In the genomic region with DNA sequence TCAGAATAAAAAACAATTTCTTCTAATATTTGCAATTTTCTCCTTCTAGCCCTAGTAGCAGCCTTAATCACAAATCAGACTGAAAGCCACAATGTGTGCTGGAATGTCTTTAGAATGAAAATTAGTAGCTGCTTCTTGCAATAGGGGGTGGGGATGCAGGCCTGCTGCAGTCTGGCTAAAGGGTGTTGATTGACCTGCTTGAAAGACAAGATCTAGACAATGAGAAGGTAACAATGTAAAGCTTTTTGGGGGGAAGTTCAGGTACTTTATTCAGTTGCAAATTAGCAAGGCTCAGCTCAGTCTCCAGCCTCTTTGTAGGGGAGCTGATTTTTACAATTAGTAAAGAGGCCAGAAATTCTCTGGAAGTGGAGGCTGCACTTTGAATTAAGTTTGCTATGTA, we compare ENCODE assay signal across 27 mouse cellular contexts. TPM values are rescaled to one million over a fixed set of nuclear protein-coding genes. Genes with fewer than 3 reads are reported as not detected.
DNase-seq lines count a peak whose midpoint lies in the region; ATAC-seq lines count a peak whose summit lies in the region.
"Had no signal": no experiment of that assay in that cellular context is flagged by ENCODE, and none has a peak within 500 bp of the region (broad histone marks: within the 10 kb centered on the region; RNA-seq: fewer than 3 reads in every experiment).

No protein-coding gene starts in this region.

- H3K4me3 ChIP-seq in midbrain, embryonic 14.5 days (replicated peaks; ENCODE audit: low read depth, low read length), result no peak overlapping the region

- DNase-seq in testis, postnatal 14 days (ENCODE audit: low spot score), result peak; percentile 3
- no peak for DNase-seq in testis, postnatal 10 days (ENCODE audit: low spot score)
- peak; percentile 56 for DNase-seq in ES-CJ7 (ENCODE audit: low read depth, low spot score)
- peak; percentile 52 for DNase-seq in R1 (ENCODE audit: low read depth, low spot score)
- peak; percentile 11 for DNase-seq in ZHBTc4 (ENCODE audit: low read depth, low spot score)
- DNase-seq in midbrain, embryonic 14.5 days, result no peak
- no peak for DNase-seq in lung, postnatal 14 days
- DNase-seq in spleen, postnatal 4 days (ENCODE audit: low spot score in 2 of 2), result no peak
- DNase-seq: adrenal gland, adult 2 months; adrenal gland, adult 8-10 months; adrenal gland, postnatal 10 days; adrenal gland, postnatal 14 days; adrenal gland, postnatal 25 days; adrenal gland, postnatal 36 days; B cell, adult 2 months; cerebellum, adult 11 months; cerebellum, adult 11-12 months; cerebellum, adult 18-20 months; cerebellum, adult 2 months; cerebellum, adult 8-10 months had no signal

- H3K27ac ChIP-seq in midbrain, embryonic 14.5 days (replicated peaks; ENCODE audit: low read depth, low read length), result no peak overlapping the region

- ATAC-seq in midbrain, embryonic 14.5 days (ENCODE audit: low FRiP score, low TSS enrichment), result no peak
- ATAC-seq: activated CD4-positive, CD25-positive, alpha-beta regulatory T cell, adult 4 months; CD4-positive, CD25-positive, alpha-beta regulatory T cell, adult 4 months; Patski had no signal

- H3K36me3 ChIP-seq in midbrain, embryonic 14.5 days (ENCODE audit: control insufficient read depth, insufficient read depth, low read length), result no peaks in the 10 kb centered on the region
- H3K36me3 ChIP-seq: G1E had no signal

- H3K4me2 ChIP-seq in midbrain, embryonic 14.5 days (ENCODE audit: low read length), result no peak overlapping the region

- H3K4me1 ChIP-seq in midbrain, embryonic 14.5 days (ENCODE audit: control insufficient read depth, insufficient read depth, low read length), result no peaks in the 10 kb centered on the region

- peaks cover 6% of the 10 kb centered on the region; the same call in 1 of the 2 replicates for H3K9me3 ChIP-seq in midbrain, embryonic 14.5 days (ENCODE audit: control insufficient read depth, low read length)
- H3K9me3 ChIP-seq: G1E had no signal

- no peak overlapping the region for H3K9ac ChIP-seq in midbrain, embryonic 14.5 days (replicated peaks; ENCODE audit: low read length)

- H3K27me3 ChIP-seq in midbrain, embryonic 14.5 days (ENCODE audit: control insufficient read depth, insufficient read depth, low read length), result no peaks in the 10 kb centered on the region
- H3K27me3 ChIP-seq: CH12.LX, Patski had no signal

RNA-seq across cellular contexts. Expression of a gene that starts 21.7 kb away (rescaled TPM):
- not detected in 2 replicates for polyA plus RNA-seq in midbrain, embryonic 14.5 days (2014; fragmentation: Nextera tagmentation; extraction: Ambion mirVana)
- polyA plus RNA-seq: adrenal gland, adult 2 months; brain, embryonic 14.5 days; C2C12; cerebellum, adult 2 months; G1E; Patski had no signal

Comparison
In these comparisons a context has a peak if more than half of its experiments do, and no peak if none do; other contexts are left out.
1. DNase-seq: peak in testis, postnatal 14 days (single experiment), ES-CJ7 (single experiment), R1 (single experiment) and ZHBTc4 (single experiment); none in testis, postnatal 10 days (single experiment), midbrain, embryonic 14.5 days (single experiment), lung, postnatal 14 days (single experiment) and spleen, postnatal 4 days (0 of 2).